Mouse (Mus musculus): ENCODE measurements around the gene Alox12.

The Alox12 gene

DNA sequence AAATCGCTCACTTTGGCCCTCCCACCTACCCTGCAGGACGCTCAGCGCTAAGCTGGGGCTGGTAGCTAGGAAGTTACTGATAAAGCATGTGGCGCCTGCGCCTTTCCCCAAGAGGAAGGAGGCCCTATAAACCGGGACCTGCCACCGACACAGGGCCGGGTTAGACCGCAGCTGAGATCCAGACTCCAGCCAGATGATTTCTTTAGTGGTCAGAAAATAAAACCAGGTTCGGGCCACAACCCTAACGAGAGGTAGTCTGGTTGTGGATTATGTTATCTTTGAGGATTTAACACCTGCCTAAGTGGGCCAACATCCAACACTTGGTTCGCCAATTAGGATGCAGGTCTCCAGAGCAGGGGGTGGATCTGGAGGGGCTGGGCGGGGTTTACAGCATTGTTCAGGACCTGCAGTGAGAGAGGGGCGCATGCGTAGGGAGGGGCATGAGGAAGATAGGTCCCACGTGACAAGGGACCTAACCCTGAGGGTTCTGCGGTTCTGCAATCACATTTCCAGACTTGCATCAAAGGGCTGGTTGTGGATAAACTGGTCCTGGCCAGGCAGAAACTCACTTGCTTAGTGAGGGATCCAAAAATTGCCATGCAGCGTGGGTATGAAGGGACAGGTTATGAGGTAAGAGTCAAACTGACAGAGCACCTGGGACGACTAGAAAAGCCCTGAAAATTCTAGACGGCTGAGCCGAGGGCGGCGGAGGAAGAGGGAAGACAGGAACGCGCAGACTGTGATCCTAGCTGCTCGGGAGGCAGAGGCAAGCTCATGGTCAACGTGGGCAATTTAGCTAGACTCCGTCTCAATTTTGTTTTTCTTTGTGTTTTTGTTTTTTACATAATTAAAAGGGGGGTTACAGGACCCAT lies 34.2 kb downstream of the Alox12 start, which contains the start of gene Slc16a13:
Gene Slc16a13, minus strand, starts transcription at position 334 of the 872 bp plus-strand sequence.
- DNase-seq (ENCODE audit: low read depth) = peak; percentile 97

DNA sequence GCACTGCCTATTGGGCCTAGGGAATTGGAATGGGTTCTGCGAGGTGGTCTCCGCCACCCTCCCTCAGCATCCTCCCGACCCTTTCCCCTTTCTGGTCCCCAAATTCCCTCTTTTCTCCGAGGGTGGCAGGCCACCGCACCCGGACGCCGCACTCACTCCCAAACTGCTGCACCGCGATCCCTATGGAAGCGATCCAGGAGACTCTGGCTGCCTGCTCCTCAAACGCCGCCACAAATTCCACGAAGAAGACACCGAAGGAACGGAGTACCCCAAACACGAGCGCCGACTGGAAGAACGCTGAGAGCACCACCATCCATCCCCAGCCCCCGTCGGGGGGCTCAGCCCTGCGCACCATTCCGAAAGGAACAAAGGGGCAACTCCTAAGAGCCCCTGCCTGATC lies 34.8 kb downstream of the Alox12 start:
- no peak for DNase-seq (ENCODE audit: low read depth)

DNA sequence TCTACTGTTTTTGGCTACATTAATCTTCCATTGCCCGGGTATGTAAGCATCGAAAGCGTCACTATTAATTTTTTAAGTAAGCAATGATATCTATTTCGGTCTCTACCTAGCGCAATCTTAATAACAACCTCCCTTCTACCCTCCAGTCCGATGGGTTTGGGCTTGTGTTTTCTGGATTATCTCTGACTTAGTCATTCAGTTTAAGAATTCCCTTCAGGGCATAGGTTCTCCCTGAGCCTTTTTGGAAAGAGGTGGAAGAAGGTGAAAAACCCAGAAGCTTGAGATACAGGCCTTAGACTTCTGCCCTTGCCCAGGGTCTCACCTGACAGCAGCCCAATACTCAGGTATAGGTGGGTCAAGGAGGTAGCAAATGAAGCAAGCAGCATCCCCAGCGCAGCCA lies 35.3 kb downstream of the Alox12 start:
- DNase-seq (ENCODE audit: low read depth) = no peak

DNA sequence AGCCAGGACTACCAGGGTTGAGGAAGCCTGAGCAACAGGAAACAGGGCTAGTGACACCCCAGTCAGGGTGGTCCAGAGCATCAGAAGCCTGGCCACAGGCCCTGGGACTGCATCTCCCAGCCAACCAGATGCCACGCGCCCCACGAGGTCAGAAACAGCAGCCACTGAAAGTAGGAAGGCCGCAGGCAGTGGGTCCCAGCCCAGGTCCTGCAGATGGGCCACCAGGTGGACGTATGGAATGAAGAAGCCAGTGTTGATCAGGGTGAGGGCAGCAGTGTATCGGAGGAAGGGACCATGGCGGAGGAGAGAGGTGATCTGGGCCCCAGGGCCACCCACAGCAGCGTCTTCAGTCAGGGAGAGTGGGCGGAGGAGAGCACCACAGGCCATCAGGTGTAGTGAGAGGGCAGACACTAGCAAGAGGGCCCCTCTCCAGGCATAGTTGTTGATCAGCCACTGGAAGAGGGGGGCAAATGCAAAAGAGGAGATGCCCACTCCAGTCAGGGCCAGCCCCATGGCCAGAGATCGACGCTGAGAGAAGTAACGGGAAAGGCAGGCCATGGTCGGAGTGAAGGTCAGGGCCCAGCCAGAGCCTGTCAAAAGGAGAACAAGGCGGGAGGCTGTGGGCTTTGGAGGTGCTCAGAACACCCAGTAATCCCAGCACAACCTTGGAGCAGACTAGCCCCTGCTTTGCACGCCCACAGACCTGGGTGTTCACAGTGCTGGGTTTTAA lies 36.2 kb downstream of the Alox12 start:
- DNase-seq (ENCODE audit: low read depth) = no peak

DNA sequence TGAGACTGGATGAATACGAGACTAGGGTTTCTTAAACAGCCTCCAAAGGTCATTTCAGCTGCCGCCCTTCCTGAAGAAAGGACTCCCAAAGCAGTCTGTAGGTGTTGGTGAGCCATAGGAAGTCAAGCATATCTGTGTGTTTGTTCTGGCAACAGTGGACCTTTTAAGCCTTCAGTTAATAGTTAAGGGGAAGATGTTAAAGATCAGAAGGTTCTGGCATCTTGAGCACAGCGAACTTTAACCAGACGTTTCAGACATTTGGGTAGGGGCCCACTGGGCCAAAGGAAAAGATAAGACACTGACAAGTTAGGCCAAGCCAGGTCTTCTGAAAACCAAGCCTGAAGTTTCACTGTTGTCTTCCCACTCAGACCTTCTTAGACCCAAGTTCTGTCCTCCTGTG lies 37.1 kb downstream of the Alox12 start:
- DNase-seq (ENCODE audit: low read depth) = no peak

DNA sequence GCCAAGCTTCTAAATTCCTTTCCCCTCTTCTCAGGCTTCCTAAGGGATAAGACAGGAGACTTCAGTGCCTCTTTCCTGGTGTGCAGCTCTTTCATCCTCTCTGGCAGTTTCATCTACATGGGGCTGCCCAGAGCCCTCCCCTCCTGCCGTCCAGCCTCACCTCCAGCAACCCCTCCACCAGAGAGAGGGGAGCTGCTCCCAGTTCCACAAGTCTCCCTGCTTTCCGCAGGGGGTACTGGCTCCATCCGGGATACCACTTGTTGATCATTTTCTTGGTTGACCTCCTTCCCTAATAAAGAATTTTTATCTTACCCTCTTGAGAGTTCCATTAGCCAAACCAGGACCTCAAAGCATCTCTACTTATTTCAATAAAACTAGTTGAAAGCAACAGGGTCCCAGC lies 39.0 kb downstream of the Alox12 start:
- no peak for DNase-seq (ENCODE audit: low read depth)

DNA sequence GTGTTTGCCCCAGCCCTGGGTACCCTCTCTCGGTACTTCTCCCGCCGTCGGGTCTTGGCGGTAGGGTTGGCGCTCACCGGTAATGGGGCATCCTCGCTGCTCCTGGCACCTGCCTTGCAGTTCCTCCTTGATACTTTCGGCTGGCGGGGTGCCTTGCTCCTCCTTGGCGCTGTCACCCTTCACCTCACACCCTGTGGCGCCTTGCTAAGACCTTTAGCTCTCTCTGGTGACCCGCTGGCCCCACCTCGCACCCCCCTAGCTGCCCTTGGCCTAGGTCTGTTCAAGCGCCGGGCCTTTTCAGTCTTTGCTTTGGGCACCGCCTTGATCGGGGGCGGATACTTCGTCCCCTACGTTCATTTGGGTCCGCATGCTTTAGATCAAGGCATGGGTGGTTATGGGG lies 39.9 kb downstream of the Alox12 start:
- no peak for DNase-seq (ENCODE audit: low read depth)

DNA sequence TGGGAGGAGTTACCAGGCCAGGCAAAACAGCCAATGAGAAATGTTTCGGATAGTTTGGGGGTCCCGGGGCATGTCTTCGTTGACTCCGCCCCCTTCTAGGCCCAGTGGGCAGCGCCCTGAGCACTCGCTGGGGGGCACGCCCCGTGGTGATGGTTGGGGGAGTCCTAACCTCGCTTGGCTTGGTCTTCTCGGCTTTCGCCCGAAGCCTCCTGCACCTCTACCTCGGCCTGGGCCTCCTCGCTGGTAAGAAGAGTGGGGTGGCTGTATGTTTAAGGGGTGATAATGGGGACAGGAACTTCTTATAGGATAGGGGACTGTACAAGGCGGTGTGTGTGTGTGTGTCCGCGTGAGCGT lies 40.3 kb downstream of the Alox12 start:
- DNase-seq (ENCODE audit: low read depth) = peak; percentile 17

DNA sequence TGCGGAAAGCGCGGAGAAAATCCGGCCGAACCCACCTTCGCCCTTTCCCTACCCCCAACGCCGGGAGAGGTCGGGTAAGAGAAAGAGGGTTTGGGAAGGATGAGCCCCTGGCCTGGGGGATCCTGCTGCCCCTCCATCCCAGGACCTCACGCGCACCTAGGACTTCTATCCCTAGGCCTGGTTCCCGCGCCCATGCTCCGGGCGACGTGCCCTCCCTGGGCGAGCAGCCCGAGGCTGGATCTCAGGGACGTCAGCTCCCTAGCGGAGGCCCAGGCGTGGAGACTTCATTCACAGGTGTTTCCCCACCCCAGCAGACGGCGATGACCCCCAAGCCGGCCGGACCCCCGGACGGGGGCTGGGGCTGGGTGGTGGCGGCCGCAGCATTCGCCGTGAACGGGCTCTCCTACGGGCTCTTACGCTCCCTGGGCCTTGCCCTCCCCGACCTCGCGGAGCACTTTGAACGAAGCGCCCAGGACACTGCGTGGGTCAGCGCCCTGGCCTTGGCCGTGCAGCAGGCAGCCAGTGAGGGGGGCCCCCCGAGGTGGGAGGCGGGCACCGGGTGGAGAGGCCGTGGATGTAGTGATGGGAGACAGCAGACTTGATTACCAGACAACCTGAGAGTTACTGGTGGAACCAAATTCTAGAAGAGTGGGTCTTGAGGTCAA lies 40.8 kb downstream of the Alox12 start:
- DNase-seq (ENCODE audit: low read depth) = no peak

DNA sequence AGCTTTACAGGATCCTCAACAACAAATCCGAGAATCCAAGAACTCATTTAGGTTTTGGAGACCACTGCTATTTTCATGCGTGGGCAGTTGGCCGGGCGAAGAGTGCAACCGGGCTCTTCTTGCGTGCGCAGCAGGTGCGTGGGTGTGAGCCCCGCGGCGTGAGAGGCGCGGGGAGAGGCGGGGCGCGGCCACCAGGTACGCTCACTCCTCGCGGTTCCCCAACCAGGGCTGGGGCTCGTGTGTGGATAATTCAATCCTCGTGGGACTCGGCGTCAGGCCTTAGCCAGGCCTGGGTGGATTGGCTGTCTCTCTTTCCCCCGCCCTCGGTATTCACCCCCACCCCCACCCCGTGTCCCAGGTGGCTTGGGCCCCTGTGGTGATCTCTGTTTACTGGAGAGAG lies 41.4 kb downstream of the Alox12 start:
- peak; percentile 37 for DNase-seq (ENCODE audit: low read depth)

DNA sequence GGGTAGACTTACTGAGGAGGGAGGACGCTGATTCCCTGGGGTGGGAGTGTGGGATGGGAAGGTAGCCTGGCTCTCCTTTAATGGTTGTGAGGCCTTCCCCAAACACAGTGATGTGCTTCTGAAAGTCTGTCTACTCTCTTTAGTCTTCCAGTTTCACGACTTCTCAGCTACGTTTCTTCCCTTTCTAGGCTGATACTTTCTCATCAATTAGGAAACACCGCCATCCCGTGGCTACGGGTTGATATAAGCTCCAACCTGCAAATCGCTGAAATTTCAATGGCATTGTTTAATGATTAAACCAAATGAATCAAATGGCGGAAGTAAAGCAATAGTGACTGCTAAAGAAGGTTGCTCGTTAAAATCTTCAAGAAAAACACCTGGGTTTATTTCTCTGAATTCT lies 42.3 kb downstream of the Alox12 start:
- DNase-seq (ENCODE audit: low read depth) = peak; percentile 78

DNA sequence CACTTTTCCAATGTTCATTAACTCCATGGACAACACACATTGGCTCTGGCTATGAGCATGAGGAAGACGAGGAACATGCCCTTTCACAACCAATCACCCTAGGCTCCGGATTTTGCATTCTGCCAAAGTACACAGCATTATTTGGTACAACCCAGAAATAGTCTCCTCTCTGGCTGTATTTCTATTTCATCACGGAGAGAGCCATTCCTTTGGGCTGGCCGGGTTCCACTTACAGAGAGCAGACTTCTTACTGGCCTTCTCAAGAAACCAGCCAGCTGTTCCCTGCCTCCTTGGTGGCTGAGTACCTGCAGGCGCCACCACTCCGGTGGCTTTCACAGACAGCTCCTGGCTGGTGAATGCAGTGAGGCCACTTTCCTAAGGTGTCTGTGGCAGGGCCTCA lies 42.7 kb downstream of the Alox12 start, which contains the start of gene Slc16a11:
Gene Slc16a11, plus strand, starts transcription at position 330 of the 400 bp plus-strand sequence.
- no peak for DNase-seq (ENCODE audit: low read depth)

DNA sequence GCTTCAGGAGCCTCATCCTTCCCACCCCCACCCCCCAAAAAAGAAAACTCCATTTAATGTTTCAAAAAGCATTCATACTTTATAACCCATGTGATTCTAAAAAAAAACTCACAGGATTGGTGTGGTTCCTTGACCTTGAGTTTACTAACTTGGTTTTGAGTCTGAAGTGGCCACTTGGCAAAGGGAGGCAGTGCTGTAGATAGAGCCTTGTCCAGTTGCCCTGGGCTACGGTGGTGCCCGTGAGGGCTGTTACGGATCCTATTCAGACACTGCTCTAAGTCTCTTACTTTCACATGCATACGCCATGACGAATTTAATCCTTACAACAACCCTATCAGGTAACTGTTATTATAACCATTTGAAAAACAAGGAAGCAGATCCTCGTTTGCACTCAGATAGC lies 43.2 kb downstream of the Alox12 start:
- DNase-seq (ENCODE audit: low read depth) = no peak

DNA sequence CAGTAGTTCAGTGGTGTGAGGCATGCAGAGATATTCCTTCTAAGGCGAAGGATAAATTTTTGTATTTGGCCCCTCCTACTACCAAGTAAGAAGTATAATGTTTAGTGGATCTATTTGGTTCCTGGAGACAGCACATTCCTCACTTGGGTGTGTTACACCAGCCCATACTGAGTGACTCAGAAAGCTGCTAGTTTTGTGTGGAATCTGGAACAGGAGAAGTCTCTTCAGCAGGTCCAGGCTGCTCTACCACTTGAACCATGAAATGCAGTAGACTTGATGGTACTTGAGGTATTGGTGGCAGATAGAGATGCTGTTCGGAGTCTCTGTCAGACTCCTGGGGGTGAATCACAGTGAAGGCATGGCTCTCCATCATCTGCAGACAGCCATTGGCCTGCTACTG lies 44.5 kb downstream of the Alox12 start:
- DNase-seq (ENCODE audit: low read depth) = no peak

DNA sequence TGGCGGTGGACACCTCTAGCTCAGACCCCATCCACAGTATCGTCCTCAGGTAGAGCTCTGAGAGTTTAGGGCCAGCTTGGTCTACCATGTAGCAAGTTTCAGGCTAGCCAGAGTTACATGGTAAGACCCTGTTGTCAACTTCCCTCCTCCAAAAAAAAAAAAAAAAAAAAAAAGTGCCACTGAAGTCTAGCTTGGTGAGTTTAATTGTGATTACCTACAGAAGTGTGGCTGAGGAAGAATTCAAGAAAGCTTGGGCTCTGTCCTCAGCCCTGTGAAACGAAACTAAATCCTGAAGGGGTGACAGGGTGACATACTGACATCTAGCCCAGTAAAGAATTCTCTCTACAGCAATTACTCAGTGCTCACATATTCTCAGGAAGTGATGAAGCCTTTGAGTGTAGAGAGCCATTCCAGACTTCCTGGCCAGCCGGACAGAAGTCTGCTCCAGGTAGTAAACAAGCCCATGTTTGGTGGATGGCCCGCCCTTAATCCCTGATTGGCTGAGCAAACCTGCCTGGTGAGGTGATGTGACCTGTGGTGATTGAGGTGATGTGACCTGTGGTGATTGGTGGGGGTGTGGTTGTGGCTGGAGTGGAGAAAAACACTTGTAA lies 46.3 kb downstream of the Alox12 start:
- peak; percentile 35 for DNase-seq (ENCODE audit: low read depth)

DNA sequence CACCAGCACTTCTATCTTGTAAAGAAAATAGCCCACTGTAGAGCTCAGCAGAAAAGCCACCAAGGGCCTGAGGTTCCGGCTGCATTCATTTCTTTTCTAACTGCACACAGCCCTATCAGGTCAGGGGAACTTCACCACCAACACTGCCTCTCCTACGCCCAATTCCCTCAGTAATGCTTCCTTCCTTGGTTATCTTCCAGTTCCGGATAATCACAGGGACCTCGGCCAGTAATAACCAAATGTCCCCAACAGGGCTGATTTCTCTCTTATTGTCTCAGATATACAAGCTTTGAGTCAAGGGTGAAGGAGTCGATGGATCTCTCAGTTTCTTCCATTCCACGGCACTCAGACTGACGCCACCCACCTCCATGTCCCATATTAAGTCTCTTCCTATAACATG lies 47.9 kb downstream of the Alox12 start:
- DNase-seq (ENCODE audit: low read depth) = no peak

DNA sequence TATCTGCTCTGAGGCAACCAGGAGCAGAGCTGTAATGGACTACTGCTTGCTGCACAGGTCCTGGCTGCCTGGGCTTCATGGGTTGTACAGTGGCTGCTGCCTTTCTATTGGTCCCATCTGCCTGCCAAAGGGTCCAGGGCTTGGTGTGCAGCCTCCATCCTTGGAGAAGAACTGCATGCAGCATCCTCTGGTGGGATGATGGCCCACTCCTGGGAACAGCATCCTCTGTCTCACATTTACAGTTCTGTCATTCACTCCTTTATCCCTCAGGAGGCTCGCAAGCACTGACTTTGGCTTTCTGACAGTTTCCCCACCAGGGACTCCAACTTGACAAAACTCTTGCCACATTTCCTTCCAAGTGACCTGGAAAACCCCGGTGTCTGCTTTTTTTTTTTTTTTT lies 48.4 kb downstream of the Alox12 start:
- no peak for DNase-seq (ENCODE audit: low read depth)

DNA sequence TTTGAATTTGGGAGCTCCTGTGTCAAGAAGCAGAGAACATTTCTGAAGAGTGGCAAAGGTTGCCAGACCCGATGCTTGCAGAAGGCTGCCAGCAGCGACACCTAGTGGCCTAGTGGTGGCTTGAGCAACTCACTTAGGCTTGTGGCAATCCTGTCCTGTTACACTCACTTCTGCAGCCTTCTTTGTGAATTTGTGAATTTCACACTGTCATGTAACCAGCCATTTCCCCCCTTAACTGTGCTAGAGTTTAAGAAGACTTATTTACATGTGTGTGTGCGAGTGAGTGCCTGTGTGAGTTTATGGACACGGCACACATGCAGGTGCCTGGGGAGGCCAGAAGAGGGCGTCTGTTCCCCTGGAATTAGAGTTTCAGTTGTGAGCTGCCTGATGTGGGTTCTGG lies 53.5 kb downstream of the Alox12 start:
- DNase-seq (ENCODE audit: low read depth) = peak; percentile 86

DNA sequence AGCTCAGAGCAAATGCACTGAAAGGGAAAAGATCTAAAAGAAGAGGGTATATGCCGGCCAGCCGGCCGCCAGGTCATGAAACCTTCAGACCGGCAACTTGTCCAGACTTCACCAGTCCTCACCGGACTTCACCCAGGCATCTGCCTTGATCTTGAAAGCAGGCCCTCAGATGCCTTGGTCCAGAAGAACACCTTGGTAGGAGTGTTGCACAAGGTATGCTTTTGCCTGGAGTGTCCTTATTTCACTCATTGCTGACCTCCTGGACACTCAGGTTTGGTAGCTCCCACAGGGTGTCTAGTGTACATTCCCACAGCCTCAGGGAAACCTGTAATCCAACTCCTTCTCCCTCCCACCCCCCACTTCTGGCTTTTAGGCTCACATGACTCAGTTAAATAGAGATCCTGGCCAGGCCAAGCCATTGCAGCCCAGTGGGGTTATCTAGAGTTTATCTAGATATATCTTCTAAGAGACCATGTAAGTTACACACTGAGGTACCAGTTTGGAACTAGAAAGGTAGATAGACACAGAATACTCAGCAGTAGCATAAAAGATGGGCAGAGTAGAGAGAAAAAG lies 55.0 kb downstream of the Alox12 start:
- DNase-seq (ENCODE audit: low read depth) = no peak

DNA sequence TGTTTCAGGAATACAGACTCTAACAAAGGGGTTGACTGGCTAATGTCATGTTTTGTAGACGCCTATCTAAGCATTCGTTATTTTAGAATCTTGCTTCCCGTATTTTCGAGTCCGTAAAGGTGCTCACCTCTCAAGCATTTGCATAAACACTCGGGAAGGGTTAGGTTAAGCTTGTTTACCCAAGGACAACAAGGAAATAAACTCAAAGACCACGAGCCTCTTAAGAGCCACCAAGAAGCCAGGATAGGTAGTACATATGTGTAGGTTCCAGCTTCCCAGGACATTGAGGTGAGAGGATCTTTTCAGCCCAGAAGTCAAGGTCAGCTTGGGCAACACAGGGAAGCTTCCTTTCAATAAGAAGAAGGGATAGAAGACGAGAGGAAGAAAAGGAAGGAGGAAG lies 56.0 kb downstream of the Alox12 start:
- no peak for DNase-seq (ENCODE audit: low read depth)

DNA sequence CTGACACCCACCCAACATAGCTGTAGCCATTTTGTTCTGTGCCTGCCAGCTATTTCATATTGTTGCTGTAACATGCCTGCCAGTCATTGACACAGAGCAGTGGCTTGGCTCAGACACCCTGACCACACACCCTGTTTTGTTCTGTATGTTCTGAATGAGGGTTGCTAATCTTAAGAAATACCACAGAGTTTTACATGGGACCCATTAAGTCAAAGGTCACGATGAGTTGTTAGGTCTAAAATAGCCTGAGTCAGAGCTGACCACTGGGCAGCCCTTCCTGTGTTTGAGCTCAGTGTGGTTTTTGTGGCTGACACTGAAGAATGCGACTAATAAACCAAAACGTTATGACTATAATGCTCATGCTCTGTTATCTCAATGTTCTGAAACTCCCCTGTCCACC lies 56.8 kb downstream of the Alox12 start:
- no peak for DNase-seq (ENCODE audit: low read depth)

Data from induced T-regulatory cell, adult 2 months (primary cell).